Mouse (Mus musculus) heart, postnatal 0 days (tissue): Measurements from ENCODE around the gene Celf2. TPM values are rescaled to one million over a fixed set of nuclear protein-coding genes. Genes with fewer than 3 reads are reported as not detected.

ENCODE experiments used
- ATAC-seq: fragments of 200-750 bp; cut with Nextera tagmentation; 2 replicates; pipeline ENCODE4 v1.8.0; 2017; ENCODE audit warnings: low read depth, moderate number of reproducible peaks, moderate library complexity; ENCODE audit not compliant: insufficient read depth
- DNase-seq: peaks from one replicate; pipeline ENCODE4 v3.0.0-alpha.2; 2016; ENCODE audit warnings: low spot score
- H3K27ac ChIP-seq: fragments of 300-500 bp; sonication (generic); 2 replicates; pipeline ENCODE4 v1.5.1; 2014; ENCODE audit warnings: low read depth, mild to moderate bottlenecking
- H3K27me3 ChIP-seq: fragments of 300-500 bp; sonication (generic); 2 replicates; pipeline ENCODE4 v1.6.1; 2014; ENCODE audit warnings: low read length, mixed read lengths; ENCODE audit not compliant: control insufficient read depth, insufficient read depth
- H3K36me3 ChIP-seq: fragments of 300-500 bp; sonication (generic); replicated peaks from 2 replicates; pipeline ENCODE4 v1.6.1; 2014; ENCODE audit warnings: low read length, mixed read lengths; ENCODE audit not compliant: control insufficient read depth, insufficient read depth
- H3K4me1 ChIP-seq: fragments of 300-500 bp; sonication (generic); 2 replicates; pipeline ENCODE4 v1.6.1; 2014; ENCODE audit warnings: antibody characterized with exemption; ENCODE audit not compliant: control insufficient read depth, insufficient read depth
- H3K4me2 ChIP-seq: fragments of 300-500 bp; sonication (generic); 2 replicates; pipeline ENCODE4 v1.6.1; 2014; ENCODE audit warnings: low read depth, mild to moderate bottlenecking, low read length, moderate library complexity
- H3K4me3 ChIP-seq: fragments of 300-500 bp; sonication (generic); 2 replicates; pipeline ENCODE4 v1.5.1; 2014; ENCODE audit warnings: low read depth, low read length
- H3K9ac ChIP-seq: fragments of 300-500 bp; sonication (generic); replicated peaks from 2 replicates; pipeline ENCODE4 v1.6.1; 2014; ENCODE audit warnings: low read depth, low read length, mixed read lengths
- H3K9me3 ChIP-seq: fragments of 300-500 bp; sonication (generic); replicated peaks from 2 replicates; pipeline ENCODE4 v1.6.1; 2016; ENCODE audit warnings: low read length; ENCODE audit not compliant: control insufficient read depth
- CTCF ChIP-seq: IDR thresholded peaks from 2 replicates; pipeline ENCODE4 v1.5.1; 2016; ENCODE audit warnings: antibody characterized with exemption, control low read depth, low read depth
- EP300 ChIP-seq: IDR thresholded peaks from 2 replicates; pipeline ENCODE4 v1.6.1; 2016; ENCODE audit warnings: antibody characterized with exemption, low read depth
- WGBS: fragments of 180-500 bp; shearing (Covaris S2); extraction: QIAGEN DNeasy Blood & Tissue Kit; methylation state at CpG from one replicate; pipeline ENCODE4 v1.1.7; 2014; 5-methylcytosine and 5-hydroxymethylcytosine counted together
- polyA plus RNA-seq: library from polyadenylated mRNA; unstranded; fragments of >200 nt; fragmentation: Nextera tagmentation; extraction: Ambion mirVana; gene quantifications from 2 replicates; pipeline ENCODE4 v1.2.1, GENCODE M21; 2015
- total RNA-seq: library from RNA; depleted of rRNA; stranded (reverse); fragments of >200 nt; gene quantifications from 2 replicates; pipeline ENCODE4 v1.2.3, GENCODE M21; 2014; ENCODE audit warnings: low replicate concordance

Gene Celf2
- total and polyA plus RNA-seq, 2 experiments from 2014 or later, result 47.6 to 64.9 TPM

DNA sequence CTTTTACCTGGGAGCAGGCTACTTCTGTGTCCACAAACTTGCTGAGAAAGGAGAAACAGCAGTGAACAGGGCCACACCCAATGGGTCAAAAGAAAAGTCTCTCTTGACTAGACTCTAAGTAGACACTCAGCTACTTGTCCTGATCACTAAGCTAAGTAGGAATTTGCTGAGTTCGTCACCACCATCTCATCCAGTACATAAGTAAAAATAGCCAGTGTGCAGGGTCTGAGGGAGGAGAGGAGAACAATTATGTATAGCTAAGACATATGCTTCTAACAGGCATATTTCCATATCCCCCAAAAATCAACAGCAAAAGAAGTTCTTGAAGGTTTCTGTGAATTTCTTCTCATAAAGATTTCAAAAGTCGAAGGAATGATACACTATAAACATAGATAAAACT is 615.8 kb downstream of the Celf2 start:
- TF ChIP-seq CTCF, result no peak
- H3K4me3 ChIP-seq, result no peak overlapping the region
- no peak overlapping the region for H3K4me2 ChIP-seq
- no peaks in the 10 kb centered on the region; the same call in 1 of the 2 replicates for H3K4me1 ChIP-seq
- ATAC-seq (no peak), DNase-seq (no peak)
- H3K27me3 ChIP-seq, result no peaks in the 10 kb centered on the region
- no peak overlapping the region for H3K27ac ChIP-seq
- no peaks in the 10 kb centered on the region for H3K36me3 ChIP-seq
- no peaks in the 10 kb centered on the region for H3K9me3 ChIP-seq
- 65% methylated on average over 2 of the region's 2 CpGs for WGBS
- H3K9ac ChIP-seq, result no peak overlapping the region

DNA sequence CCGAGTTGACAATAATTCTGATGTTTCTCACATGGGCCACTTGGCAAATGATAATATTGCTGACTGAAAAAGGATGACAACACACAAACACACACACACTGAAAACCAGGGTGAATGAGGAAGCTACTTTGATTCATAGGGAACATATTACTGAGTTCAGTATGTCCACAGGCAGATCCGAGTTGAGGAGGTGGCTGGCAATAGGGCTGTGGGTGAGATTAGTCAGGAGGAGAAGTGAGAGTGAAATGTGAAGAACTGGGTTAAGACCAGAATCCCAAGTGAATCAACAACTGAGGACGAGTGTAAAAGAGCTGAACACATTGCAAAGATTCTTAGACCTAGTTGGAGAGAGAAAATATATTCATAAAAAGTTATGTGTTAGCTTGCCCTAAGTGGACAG is 616.3 kb downstream of the Celf2 start:
- Histone ChIP-seq H3K27ac (no peak overlapping the region), H3K27me3 (no peaks in the 10 kb centered on the region), H3K9me3 (no peaks in the 10 kb centered on the region), H3K4me3 (no peak overlapping the region), H3K9ac (no peak overlapping the region), H3K4me1 (no peaks in the 10 kb centered on the region; the same call in 1 of the 2 replicates), H3K4me2 (no peak overlapping the region), H3K36me3 (no peaks in the 10 kb centered on the region)
- ATAC-seq (no peak), DNase-seq (no peak)
- no peak for TF ChIP-seq EP300
- no peak for TF ChIP-seq CTCF
- WGBS, result 43% methylated on average over 3 of the region's 3 CpGs

DNA sequence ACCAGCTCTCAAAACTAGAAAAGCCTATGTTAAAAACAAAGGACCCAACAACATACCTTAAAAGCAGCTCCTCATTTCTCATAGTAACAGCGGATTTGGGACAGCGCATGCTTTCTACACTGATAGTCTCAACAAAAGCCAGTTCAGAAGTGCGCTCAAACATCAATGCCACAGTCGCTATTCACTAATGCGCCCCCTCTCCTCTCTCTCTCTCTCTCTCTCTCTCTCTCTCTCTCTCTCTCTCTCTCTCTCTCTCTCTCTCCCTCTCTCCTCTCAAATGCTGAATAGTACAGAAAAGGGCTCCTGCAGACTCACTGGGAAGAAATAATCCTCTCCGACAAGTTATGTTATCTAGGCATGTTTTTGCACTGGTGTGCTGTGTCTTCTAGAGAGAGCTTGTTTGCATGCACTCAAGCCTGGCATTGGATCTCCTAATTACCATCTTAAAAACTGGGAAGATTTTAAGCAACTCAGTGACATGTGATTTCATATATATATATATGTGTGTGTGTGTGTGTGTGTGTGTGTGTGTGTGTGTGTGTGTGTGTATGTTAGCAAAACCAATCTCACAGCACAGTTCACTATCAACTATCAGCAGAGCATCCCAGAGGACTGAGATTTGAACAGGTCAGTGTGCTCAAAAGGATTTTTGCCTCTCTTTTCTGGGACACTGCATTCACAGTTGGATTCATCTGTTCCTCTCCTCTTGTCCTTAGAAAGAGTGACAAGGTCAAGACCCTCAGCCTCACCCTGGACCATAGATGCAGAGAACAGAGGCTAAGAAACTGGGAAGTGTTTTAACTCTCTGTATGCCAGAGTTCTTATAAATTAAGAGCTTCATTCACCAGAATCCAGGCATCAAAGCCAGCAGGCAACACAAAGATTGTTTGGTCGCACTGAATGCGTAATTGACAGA is 624.3 kb downstream of the Celf2 start:
- WGBS, result 72% methylated on average over 8 of the region's 8 CpGs
- Histone ChIP-seq H3K27me3 (no peaks in the 10 kb centered on the region), H3K4me3 (no peak overlapping the region), H3K9ac (no peak overlapping the region), H3K9me3 (no peaks in the 10 kb centered on the region), H3K4me1 (no peaks in the 10 kb centered on the region), H3K27ac (no peak overlapping the region), H3K4me2 (no peak overlapping the region), H3K36me3 (no peaks in the 10 kb centered on the region)
- no peak for DNase-seq
- ATAC-seq, result no peak
- TF ChIP-seq EP300, result no peak
- TF ChIP-seq CTCF, result no peak

DNA sequence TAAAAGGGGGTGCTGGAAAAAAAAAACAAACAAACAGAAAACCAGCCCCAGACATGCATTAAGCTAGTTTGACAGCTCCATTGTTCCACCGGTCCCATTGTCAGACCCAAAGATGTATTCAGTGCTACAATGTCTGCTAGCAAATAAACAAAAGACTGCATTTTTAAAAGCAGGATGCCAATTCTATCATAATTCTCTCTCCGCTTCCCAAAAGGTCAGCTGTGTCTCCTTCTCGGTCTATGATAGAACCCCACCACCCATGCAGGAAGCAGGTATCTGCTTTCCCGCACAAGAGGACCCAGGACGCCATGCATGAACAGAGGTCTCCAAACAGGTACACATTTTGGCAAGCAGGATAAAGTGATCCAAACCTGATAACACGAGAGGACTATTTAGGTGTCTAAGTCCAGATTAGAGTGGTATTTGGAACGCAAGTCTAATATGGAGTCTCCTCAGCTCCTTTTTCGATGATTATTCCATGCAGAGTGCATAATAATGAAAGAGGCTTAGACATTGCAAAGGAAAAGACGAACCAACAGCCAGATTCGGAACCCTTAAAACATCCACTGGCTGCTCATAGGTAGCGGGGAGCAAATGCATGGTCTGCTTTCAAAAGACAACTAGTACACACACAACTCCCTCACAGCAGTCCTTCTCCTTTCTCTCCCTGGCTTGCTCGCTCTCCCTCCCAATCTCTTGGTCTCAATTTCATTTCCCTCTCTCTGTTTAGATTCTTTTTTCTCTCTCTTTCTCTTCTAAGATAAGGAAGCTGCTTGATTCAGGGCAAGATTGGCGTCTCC is 625.2 kb downstream of the Celf2 start:
- Histone ChIP-seq H3K4me2 (no peak overlapping the region), H3K27me3 (no peaks in the 10 kb centered on the region), H3K9ac (no peak overlapping the region), H3K36me3 (no peaks in the 10 kb centered on the region), H3K4me1 (no peaks in the 10 kb centered on the region), H3K4me3 (no peak overlapping the region), H3K27ac (no peak overlapping the region), H3K9me3 (no peaks in the 10 kb centered on the region)
- WGBS, result 77% methylated on average over 13 of the region's 13 CpGs
- TF ChIP-seq CTCF (no peak), EP300 (no peak)
- no peak for ATAC-seq
- DNase-seq, result no peak

DNA sequence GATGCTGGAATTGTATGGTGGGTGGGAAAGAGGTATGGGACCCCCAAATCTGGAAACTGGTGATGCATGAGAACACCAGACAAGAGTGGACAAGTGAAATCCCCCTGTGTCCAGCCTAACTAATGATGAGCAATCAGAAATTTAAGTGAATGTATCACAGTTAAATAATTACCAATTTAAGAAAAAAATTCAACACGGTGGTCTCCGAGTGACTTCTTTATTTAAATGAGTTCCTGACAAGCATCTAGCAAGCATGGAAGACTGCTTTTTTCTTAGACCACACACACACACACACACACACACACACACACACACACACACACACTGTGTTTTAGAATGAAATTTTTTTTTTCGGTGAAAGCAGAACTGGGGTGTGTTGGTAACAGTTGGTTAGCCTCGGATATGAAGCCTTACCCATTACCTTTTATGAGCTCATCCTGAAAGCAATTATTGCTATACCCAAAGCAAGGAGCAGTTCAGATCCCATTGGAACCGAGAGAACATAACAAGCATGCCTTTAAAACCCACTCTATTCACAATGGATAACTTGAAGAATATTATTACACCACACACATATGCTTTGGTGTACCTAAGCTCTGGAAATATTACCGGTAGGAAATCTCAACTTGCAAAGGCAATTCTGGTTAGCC is 627.0 kb downstream of the Celf2 start:
- no peak for TF ChIP-seq CTCF
- no peak for TF ChIP-seq EP300
- no peak for DNase-seq
- WGBS, result 89% methylated on average over 6 of the region's 6 CpGs

More for the DNA sequence above, 627.0 kb downstream of the Celf2 start:
- Histone ChIP-seq H3K4me3 (no peak overlapping the region), H3K9ac (no peak overlapping the region), H3K36me3 (no peaks in the 10 kb centered on the region), H3K27me3 (no peaks in the 10 kb centered on the region), H3K9me3 (no peaks in the 10 kb centered on the region), H3K4me2 (no peak overlapping the region), H3K27ac (no peak overlapping the region), H3K4me1 (no peaks in the 10 kb centered on the region)
- no peak for ATAC-seq
